Mouse (Mus musculus) erythroblast, adult 5-6 weeks (primary cell): ENCODE measurements around the gene Hoxb3. TPM values are rescaled to one million over a fixed set of nuclear protein-coding genes. Genes with fewer than 3 reads are reported as not detected.

Experiments used
- ATAC-seq: replicated peaks from 2 replicates; pipeline ENCODE4 v1.8.0; 2016; ENCODE audit warnings: moderate number of reproducible peaks, mild to moderate bottlenecking, moderate TSS enrichment, inconsistent platforms; ENCODE audit not compliant: poor library complexity, low FRiP score, severe bottlenecking
- total RNA-seq, 2 experiments: library from RNA; stranded (forward) in 1 of 2; stranded (reverse) in 1 of 2; fragments of 150-400 nt in 1 of 2; fragments of 200-764, 138-1000 nt in 1 of 2; gene quantifications; 2 replicates each; pipeline versions ENCODE4 v1.2.3 to v1.2.4; 2015 to 2017; ENCODE audit warnings: low replicate concordance in 2 of 2

Gene Hoxb3
- total RNA-seq, 2 experiments from 2014 or later = not detected

GRCm38 (mm10) chr11:96334002-96334364 lies 10.9 kb downstream of the Hoxb3 start:
- no peak for ATAC-seq

- ATAC-seq = no peak
Observed at GRCm38 (mm10) chr11:96334998-96335397, 11.9 kb downstream of the Hoxb3 start.

DNA sequence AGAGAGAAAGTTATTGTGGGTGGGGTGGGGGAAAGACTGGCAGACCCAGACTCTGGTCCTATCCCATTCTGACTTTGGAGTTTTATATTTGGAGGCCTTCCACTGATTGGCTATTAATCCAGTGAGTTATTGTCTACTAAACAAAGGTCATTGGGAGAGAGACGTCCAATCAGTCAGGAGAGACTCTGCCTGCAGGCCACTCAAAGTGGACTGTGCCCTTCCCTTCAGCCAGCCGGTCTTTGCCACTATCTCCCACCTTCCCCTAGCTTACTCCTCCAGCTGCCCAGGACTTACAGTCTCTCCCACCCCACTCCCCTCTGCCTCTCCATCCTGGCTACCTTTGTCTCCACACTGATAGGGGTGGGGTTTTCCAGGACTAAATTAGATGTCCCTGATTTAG lies 13.5 kb downstream of the Hoxb3 start:
- ATAC-seq = no peak

DNA sequence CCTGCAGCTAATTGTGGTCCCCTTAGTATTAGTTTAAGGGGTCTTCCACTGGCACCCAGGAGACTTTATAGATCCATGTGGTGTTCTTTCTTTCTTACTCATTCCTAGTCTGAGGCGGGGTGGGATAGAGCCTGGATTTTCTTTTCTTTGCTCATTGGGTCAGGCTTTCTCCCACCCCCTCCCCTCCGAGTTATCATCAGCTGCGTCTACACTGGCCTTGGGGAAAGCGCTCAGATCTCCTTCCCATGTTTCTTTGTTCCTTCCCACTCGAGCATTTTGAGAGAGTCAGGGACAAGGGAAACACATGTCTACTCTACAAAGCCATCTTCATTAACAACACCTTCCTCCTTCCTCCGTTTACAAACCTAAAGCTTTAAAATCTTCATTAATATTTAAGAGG lies 13.9 kb downstream of the Hoxb3 start:
- ATAC-seq = no peak

DNA sequence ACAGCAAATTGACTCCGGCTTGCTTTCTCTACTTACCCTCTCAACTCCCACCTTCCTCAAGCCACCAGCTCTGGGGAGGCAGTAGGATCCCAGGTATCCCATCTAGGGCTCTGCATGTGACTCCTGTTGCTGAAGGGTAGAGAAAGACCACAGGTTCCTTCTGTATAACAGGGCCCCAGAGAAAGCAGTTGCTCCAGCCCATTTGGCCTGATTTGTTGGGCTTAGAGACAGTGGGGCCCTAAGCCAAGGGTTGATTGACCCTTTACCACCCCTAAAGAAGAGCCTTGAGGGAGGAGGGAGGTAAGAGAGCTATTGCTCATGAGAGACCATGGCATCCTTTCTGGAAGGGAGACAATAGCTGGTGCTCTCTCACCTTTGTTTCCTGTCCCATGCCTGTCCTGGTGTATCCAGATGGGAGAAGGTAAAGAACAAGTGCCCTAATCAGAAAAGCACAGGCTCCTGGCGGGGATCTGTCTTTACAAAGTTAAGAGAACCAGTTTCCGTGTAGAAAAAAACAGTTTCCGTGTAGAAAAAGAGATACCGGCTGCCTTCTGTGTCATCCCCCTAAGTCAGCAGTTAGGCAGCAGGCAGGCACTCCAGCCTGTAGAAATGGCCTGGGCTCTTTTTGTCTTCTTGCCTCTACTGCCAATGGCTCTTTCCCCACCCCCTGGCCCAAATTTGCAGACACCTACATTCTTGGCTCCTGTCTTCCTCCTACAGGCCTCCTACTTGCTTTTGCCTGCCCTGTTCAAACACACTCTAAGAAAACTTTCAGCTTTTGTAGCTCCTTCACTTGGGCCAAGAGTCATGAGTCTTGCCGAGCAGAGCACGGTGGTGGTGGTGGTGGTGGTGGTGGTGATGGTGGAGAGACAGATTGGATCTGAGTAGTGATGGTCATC lies 16.1 kb downstream of the Hoxb3 start:
- ATAC-seq = no peak

DNA sequence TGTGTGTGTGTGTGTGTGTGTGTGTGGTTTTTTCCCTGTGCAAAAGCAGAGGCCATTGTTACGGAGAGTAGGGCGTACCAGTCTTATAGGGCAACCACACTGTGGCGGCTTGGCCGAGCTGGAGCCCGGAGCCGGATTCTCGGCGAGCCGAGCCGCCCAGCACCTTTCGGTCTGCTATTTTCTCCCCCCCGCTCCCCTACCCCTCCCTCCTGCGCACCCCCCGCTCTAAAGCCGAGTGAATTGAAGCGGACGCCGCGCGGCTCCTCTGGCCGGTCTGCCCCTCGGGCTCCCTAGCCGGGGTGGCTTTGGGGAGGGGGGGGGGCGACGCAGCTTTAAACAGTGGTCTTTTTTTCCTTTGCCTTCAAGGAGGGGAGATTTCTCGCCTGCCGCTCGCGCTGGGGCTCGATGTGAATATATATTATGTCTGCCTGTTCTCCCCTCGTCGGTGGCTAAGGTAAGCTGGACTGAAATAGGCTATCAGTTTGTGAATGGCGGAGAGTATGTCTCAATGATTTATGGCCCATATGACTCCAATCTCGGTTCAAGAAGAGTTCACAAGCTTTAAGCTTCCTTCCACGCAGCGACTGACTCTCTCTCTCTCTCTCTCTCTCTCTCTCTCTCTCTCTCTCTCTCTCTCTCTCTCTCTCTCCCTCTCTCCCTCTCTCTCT lies 17.7 kb downstream of the Hoxb3 start:
- no peak for ATAC-seq

- no peak for ATAC-seq
Observed at GRCm38 (mm10) chr11:96341701-96342575, 18.8 kb downstream of the Hoxb3 start.

GRCm38 (mm10) chr11:96342576-96342930 lies 19.4 kb downstream of the Hoxb3 start:
- no peak for ATAC-seq

GRCm38 (mm10) chr11:96343206-96343745 lies 20.1 kb downstream of the Hoxb3 start:
- ATAC-seq = no peak

- no peak for ATAC-seq
Observed at GRCm38 (mm10) chr11:96344061-96344877, 21.1 kb downstream of the Hoxb3 start.

GRCm38 (mm10) chr11:96344878-96345159 lies 21.7 kb downstream of the Hoxb3 start:
- no peak for ATAC-seq

GRCm38 (mm10) chr11:96345220-96345892 lies 22.2 kb downstream of the Hoxb3 start:
- ATAC-seq = no peak

DNA sequence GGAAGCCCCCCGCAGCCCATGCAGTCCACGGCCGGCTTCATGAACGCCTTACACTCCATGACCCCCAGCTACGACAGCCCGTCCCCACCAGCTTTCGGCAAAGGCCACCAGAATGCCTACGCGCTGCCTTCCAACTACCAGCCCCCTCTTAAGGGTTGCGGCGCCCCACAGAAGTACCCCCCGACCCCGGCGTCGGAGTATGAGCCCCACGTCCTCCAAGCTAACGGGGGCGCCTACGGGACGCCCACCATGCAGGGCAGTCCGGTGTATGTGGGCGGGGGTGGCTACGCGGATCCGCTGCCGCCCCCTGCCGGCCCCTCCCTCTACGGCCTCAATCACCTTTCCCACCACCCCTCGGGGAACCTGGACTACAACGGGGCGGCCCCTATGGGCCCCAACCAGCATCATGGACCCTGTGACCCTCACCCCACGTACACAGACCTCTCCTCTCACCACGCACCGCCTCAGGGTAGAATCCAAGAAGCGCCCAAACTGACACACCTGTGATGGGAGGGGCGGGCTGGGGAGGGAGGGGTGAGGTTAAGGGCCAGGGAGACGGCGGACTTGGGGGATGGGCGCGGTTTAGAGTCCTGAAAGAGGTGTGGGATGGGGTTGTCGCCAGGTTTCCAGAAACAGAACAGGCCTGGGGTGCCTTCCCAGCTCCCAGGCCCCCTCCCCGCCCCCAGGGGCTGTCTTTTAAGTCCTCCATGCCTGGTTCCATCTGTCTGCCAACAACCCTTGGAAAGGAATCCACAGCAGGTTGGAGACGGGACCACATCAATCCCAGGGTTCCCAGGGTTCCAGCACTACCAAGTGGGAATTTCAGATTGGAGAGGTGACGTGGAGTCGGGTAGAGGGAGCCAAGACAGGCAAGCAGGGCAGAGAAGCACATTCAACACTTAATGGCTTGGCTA lies 23.0 kb downstream of the Hoxb3 start:
- no peak for ATAC-seq

GRCm38 (mm10) chr11:96346916-96347520 lies 23.9 kb downstream of the Hoxb3 start:
- ATAC-seq = no peak

DNA sequence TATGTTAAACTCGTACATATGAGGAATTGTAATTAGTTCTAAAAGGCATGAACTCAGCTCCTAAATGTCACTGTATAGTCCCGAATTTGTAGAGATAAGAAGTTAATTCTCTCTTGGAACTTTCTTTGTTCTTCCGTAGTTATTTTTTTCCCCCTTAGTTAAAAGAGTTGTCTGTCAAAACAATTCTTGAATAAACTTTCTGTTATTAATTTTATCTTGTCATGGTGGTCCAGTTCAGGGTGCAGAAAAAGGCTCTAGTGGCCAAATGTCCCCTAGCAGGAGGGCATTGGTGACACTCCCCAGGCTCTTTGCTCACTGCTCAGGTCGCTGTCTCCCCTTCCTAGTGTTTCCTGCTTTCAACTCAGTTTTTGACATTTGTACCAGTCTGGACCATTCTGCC lies 24.6 kb downstream of the Hoxb3 start:
- ATAC-seq = no peak

DNA sequence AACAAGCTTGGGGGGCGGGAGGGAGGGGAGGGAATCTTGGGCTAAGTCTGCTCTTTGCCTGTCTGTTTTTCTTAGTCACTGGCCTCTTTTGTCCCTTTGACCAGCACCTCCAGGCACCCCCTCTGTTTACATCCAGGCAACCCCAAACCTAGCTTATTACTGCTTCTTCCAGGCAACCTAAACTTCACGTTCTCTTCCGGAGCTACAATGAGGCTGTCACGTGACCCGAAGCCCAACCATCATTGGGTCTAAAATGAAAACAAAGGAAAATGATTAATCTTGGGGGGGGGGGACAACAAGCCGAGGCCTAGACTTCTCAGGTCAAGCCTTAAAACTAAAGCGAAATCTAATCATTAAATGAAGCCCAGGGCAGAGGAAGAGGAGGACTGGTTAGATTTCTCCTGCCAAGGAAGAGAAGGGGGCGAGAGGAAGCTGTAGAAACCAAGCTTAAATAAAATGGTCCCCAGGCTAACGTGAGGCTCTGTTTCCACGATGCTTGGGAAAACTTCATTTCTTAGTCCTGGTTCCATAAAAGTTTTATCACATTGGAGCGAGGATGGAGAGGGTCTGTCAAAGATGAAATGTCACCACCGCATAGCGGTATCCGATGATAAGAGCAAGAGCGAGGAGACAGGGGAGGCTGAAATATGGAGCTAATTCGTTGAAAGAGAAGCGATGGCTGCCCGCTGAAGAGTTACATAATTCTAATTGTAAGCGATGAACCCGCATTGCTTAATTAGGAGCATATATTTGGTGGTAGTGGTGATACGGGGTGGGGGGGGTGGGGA lies 25.2 kb downstream of the Hoxb3 start:
- ATAC-seq = no peak

GRCm38 (mm10) chr11:96348988-96349387 lies 25.9 kb downstream of the Hoxb3 start:
- ATAC-seq = no peak
